Mouse (Mus musculus): ENCODE data around the gene Trp53inp2.

- TF ChIP-seq GATA1 (IDR thresholded peaks at IDR 0.05; ENCODE audit: low read length) (no peak), TAL1 (IDR thresholded peaks at IDR 0.05; ENCODE audit: low read length) (no peak)
Observed at GRCm38 (mm10) chr2:155346670-155347069, 34.2 kb upstream of the Trp53inp2 start.
